Mouse (Mus musculus) bone marrow, adult 2 months (tissue): ENCODE data around the gene Cacna2d4. TPM values are rescaled to one million over a fixed set of nuclear protein-coding genes. Genes with fewer than 3 reads are reported as not detected.

Source experiments
- H3K27ac ChIP-seq: fragments of 200-500 bp; 2 replicates; pipeline ENCODE4 v1.5.1; 2012; ENCODE audit warnings: low read depth, mild to moderate bottlenecking, control low read depth, inconsistent platforms, low read length; ENCODE audit not compliant: control insufficient read depth, poor library complexity, insufficient read depth
- H3K4me1 ChIP-seq: fragments of 200-500 bp; 2 replicates; pipeline ENCODE4 v1.6.1; 2011; ENCODE audit warnings: low read length; ENCODE audit not compliant: control insufficient read depth, insufficient read depth
- H3K4me3 ChIP-seq: fragments of 200-500 bp; replicated peaks from 2 replicates; pipeline ENCODE3; 2011; ENCODE audit warnings: mild to moderate bottlenecking, low read depth, low read length, control low read depth; ENCODE audit not compliant: control insufficient read depth
- CTCF ChIP-seq: fragments of 200-500 bp; IDR thresholded peaks from 2 replicates; pipeline ENCODE4 v1.5.1; 2011; ENCODE audit warnings: low read length, control low read depth; ENCODE audit not compliant: control insufficient read depth, insufficient read depth
- POLR2A ChIP-seq: fragments of 200-500 bp; IDR thresholded peaks from 2 replicates; pipeline ENCODE4 v1.6.1; 2011; ENCODE audit warnings: low read depth, mild to moderate bottlenecking, control low read depth, low read length, borderline replicate concordance; ENCODE audit not compliant: control insufficient read depth
- WGBS: fragments of 180-500 bp; shearing (Covaris S2); methylation state at CpG from one replicate; pipeline ENCODE4 v1.1.7; 2018; 5-methylcytosine and 5-hydroxymethylcytosine counted together
- polyA plus RNA-seq: library from polyadenylated mRNA; stranded (reverse); fragments of >200 nt; gene quantifications from 2 replicates; pipeline ENCODE4 v1.2.4, GENCODE M21; 2011; ENCODE audit warnings: low replicate concordance; ENCODE audit not compliant: missing spikeins, insufficient read depth, insufficient read length

The Cacna2d4 gene
- polyA plus RNA-seq, 1 experiment, result 7.1 TPM

DNA sequence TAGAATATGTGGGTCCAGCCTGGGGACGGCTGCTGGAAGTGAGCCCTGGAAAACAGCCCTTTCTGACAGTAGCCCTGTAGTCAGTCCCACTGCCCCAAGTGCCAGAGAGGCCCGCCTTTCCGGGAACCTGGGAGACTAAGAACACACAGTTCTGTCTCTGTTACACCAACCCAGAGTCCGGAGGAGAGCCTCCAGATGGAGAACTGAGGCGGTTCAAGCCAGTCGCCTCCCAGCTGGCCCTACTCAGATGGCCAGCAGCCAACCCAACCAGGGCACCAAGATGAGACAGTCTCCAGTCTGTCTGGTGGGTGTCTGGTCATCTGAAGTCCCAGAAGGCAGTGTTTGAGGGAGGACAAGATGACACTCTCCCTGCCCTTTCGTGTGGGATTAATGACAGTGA is 85.4 kb downstream of the Cacna2d4 start:
- TF ChIP-seq CTCF, result no peak
- TF ChIP-seq POLR2A, result no peak
- 84% methylated on average over 7 of the region's 7 CpGs for WGBS
- Histone ChIP-seq H3K4me3 (no peak overlapping the region), H3K4me1 (no peaks in the 10 kb centered on the region), H3K27ac (no peak overlapping the region)

DNA sequence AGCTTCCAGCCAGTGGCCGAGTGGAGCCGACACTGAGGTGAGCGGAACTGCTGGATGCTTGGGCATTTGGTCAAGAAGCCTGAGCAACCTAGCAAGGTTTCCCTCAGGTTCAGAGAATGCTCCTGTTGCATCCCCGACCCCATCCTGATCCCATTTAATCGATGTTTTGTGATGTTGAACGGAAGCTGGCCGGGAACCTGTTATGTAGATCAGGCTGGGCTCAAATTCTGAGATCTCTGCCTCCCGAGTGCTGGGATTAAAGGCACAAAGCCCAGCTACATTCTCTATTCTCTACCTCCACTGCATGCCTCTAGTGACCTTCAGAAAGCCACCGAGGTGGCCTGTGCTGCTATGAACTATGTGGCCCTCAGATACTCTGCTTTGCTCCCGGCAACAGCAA is 88.5 kb downstream of the Cacna2d4 start:
- H3K4me1 ChIP-seq, result no peaks in the 10 kb centered on the region
- no peak overlapping the region for H3K4me3 ChIP-seq
- 80% methylated on average over 10 of the region's 10 CpGs for WGBS
- H3K27ac ChIP-seq, result no peak overlapping the region
- TF ChIP-seq CTCF (no peak), POLR2A (no peak)

DNA sequence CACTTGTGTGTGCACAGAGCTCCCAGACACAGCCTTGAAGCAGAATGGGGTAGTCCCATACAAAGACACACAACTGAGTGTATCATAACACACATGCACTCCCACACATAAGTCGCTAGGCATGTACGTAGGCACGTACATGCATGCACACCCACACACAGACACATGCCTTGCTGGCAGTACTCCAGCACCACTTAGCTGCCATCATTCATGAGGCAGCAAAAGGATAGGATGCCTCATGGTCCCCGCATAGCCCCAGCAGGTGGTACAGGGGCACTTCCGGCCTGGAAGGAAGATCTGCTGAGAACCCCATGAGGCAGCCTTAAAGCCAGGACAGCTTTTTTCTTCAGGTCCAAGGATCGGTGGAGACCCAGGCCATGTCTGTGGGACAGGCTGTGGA is 89.7 kb downstream of the Cacna2d4 start:
- TF ChIP-seq CTCF (no peak), POLR2A (no peak)
- Histone ChIP-seq H3K27ac (no peak overlapping the region), H3K4me3 (no peak overlapping the region), H3K4me1 (no peaks in the 10 kb centered on the region)
- WGBS, result 59% methylated on average over 6 of the region's 6 CpGs

DNA sequence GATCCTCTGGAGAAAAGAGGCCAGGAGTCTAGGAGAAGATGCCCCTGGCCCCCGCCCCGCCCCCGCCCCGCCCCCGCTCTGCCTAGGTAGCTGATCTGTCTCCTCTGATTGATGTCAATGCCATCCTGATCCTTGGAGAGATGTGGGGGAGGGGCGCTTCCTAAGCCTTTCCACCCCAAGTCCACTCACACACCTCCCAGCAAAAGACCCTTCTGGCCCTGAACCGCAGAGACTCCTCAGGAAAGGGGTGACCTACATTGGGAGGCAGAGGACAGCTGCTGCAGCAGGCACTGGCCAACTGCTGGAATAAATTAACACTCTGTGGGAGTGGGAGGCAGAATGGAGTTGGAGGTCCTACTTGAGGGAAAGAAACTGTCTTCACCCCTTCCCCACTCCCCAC is 90.2 kb downstream of the Cacna2d4 start:
- no peak overlapping the region for H3K27ac ChIP-seq
- TF ChIP-seq POLR2A, result no peak
- no peak for TF ChIP-seq CTCF
- no peak overlapping the region for H3K4me3 ChIP-seq
- 73% methylated on average over 7 of the region's 7 CpGs for WGBS
- no peaks in the 10 kb centered on the region for H3K4me1 ChIP-seq

DNA sequence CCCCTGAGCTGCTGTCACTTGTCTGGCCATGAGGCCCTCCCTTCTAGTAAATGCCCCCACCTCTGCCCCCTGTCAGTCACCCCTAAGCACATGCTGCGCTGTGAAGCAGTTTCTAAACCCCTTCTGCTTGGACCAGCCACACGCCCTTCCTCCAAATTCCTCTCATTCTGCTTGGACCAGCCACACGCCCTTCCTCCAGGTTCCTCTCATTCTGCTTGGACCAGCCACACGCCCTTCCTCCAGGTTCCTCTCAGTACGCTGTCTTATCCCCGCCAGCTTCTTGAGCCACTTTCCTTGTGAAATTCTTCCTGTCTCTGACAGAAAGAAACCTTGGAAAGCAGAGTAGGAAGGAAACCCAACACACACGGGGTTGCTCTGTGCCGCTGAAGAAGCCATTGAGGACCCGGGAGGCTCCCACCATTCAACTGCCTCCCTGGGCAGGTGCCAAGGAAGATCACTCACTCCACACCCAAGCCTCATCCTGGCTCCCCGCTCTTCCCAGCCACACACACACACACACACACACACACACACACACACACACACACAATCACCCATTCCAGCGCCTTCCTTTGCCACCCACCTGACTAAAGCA is 92.3 kb downstream of the Cacna2d4 start:
- H3K4me1 ChIP-seq, result no peaks in the 10 kb centered on the region
- no peak overlapping the region for H3K4me3 ChIP-seq
- no peak overlapping the region for H3K27ac ChIP-seq
- 31% methylated on average over 11 of the region's 11 CpGs for WGBS
- TF ChIP-seq POLR2A (no peak), CTCF (no peak)

DNA sequence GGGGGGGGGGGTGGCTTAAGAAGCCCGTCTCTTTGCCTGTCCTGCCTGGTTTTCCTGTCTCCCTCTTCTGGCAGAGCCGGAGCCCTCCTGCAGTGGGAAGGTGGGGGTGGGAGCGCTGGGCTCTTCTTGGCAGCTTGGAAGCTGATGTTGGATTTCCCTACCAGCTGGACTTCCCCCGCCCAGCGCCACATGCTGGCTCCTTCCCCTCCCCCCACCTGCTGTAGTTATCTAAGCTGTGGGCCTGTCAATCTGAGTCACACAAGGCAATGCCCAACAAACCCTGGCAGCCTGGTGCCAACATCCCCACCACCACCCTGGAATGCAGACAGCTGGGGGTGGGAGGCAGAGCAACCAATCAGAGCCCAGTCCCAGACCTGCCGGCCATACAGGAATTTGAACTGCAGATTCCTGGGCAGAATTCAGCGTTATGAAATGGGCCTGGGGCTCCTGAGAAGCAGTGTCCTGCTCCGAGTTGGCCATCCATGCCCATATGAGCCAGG is 92.9 kb downstream of the Cacna2d4 start:
- H3K4me3 ChIP-seq, result no peak overlapping the region
- 11% methylated on average over 8 of the region's 8 CpGs for WGBS
- no peak overlapping the region for H3K27ac ChIP-seq
- no peaks in the 10 kb centered on the region for H3K4me1 ChIP-seq
- TF ChIP-seq POLR2A, result no peak

DNA sequence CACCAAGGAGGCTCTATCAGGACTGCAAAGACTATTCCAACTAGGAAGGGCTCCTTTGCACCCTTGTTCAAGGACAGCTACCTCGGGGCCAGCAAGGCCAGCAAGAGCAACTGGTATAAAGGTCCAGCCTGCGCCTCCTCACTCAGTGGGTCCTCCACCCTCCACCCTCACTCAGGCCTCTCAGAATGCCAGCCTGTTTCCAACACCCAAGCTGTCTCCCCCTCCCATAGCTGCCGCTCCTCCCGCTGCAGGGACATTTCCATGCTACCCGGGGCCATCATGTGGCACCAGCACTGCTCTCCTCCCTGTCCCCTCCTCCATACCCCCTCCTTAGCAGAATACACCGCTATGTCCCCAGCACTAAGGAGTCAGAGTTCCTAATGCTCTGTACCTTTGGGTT is 93.6 kb downstream of the Cacna2d4 start:
- TF ChIP-seq CTCF (no peak), POLR2A (no peak)
- 44% methylated on average over 6 of the region's 6 CpGs for WGBS
- Histone ChIP-seq H3K4me3 (no peak overlapping the region), H3K4me1 (no peaks in the 10 kb centered on the region), H3K27ac (no peak overlapping the region)

DNA sequence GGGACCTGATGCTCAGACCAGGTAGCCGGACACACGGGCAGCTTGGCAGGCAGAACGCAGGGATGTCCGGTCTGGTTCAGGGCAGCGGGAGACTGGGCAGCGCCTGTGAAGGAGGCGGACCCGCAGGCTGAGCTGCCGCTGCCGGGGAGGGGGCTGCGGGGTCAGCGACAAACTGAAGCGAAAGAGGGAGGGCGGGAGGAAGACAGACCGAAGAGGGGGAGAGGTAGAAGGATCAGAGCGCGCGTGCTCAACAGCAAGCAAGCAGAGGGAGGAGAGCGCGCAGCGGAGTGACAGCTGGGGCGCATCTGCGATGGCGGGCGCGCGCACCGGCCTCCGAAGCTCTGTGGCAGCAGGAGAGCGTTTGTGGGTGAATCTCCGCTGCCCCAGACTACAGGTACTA is 94.2 kb downstream of the Cacna2d4 start, which contains the start of gene Lrtm2:
Gene Lrtm2, minus strand, starts transcription at position 261 of the 400 bp plus-strand sequence.
- TF ChIP-seq CTCF, result no peak
- TF ChIP-seq POLR2A, result no peak
- 6% methylated on average over 31 of the region's 31 CpGs for WGBS
- Histone ChIP-seq H3K27ac (no peak within 1 kb of the TSS), H3K4me3 (no peak within 1 kb of the TSS), H3K4me1 (no peaks in the 10 kb centered on the region)

DNA sequence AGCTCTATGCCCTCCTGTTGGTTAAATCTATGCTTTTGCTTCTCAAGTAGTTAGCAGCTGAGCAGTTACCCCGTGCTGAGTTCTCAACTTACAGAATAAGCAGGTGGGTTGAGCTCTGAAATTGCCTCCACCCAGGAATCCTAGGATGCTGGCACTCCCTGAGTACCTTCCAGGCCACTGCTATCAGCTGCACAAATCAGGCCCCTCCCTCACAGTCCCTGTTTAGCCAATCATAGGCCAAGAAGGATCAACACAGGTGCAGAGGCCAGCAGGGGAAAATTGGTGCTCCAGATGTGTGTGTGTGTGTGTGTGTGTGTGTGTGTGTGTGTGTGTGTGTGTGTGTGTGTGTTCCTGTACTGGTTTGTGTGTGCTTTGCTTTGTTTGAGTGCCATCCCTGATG is 95.8 kb downstream of the Cacna2d4 start:
- H3K4me1 ChIP-seq, result peaks cover 4% of the 10 kb centered on the region

More for the DNA sequence above, 95.8 kb downstream of the Cacna2d4 start:
- Histone ChIP-seq H3K4me3 (no peak overlapping the region), H3K27ac (no peak overlapping the region)
- TF ChIP-seq CTCF, result no peak
- no peak for TF ChIP-seq POLR2A
- WGBS, result 44% methylated on average over 1 of the region's 1 CpGs
